Mouse (Mus musculus) natural killer cell, adult 2 months (primary cell): ENCODE measurements around the gene Lmod1.

ENCODE experiments used
- DNase-seq, 2 experiments: peaks; one replicate each; pipeline ENCODE4 v3.0.0; 2022; ENCODE audit warnings: low spot score in 2 of 2

Lmod1 gene

GRCm38 (mm10) chr1:135412130-135412529 is 87.5 kb downstream of the Lmod1 start:
- DNase-seq = no peak

GRCm38 (mm10) chr1:135413996-135414395 is 89.4 kb downstream of the Lmod1 start:
- DNase-seq = no peak
